Mouse (Mus musculus): ENCODE results near the gene Aff4.
A peak's percentile ranks its signal among the peaks of the same experiment; 100 is the strongest.

- TF ChIP-seq CTCF (IDR thresholded peaks at IDR 0.05; ENCODE audit: low read depth) = no peak
- TF ChIP-seq EP300 (IDR thresholded peaks at IDR 0.05; ENCODE audit: low read depth) = peak; percentile 31; the same call in 1 of the 2 replicates
These were observed 750 bp downstream of the Aff4 start for GRCm38 (mm10) chr11:53351224-53351942.
